Mouse (Mus musculus) heart, embryonic 12.5 days (tissue): Measurements from ENCODE around the gene Pxylp1. TPM values are rescaled to one million over a fixed set of nuclear protein-coding genes. Genes with fewer than 3 reads are reported as not detected.
A peak's percentile ranks its signal among the peaks of the same experiment; 100 is the strongest.

Experiments
- ATAC-seq: fragments of 200-750 bp; cut with Nextera tagmentation; 2 replicates; pipeline ENCODE4 v1.8.0; 2017; ENCODE audit warnings: moderate TSS enrichment, moderate library complexity; ENCODE audit not compliant: insufficient number of reproducible peaks, low FRiP score
- H3K27ac ChIP-seq: fragments of 300-500 bp; sonication (generic); 2 replicates; pipeline ENCODE4 v1.5.1; 2016; ENCODE audit warnings: mild to moderate bottlenecking, moderate library complexity; ENCODE audit not compliant: poor library complexity, severe bottlenecking
- H3K27me3 ChIP-seq: fragments of 300-500 bp; sonication (generic); replicated peaks from 2 replicates; pipeline ENCODE4 v1.6.1; 2016; ENCODE audit warnings: mild to moderate bottlenecking, moderate library complexity
- H3K36me3 ChIP-seq: fragments of 300-500 bp; sonication (generic); 2 replicates; pipeline ENCODE4 v1.6.1; 2016; ENCODE audit warnings: mild to moderate bottlenecking, moderate library complexity
- H3K4me1 ChIP-seq: fragments of 300-500 bp; sonication (generic); replicated peaks from 2 replicates; pipeline ENCODE4 v1.6.1; 2016; ENCODE audit warnings: mild to moderate bottlenecking
- H3K4me2 ChIP-seq: fragments of 300-500 bp; sonication (generic); 2 replicates; pipeline ENCODE4 v1.6.1; 2016; ENCODE audit warnings: mild to moderate bottlenecking, moderate library complexity
- H3K4me3 ChIP-seq: fragments of 300-500 bp; sonication (generic); 2 replicates; pipeline ENCODE4 v1.5.1; 2016; ENCODE audit warnings: mild to moderate bottlenecking
- H3K9ac ChIP-seq: fragments of 300-500 bp; sonication (generic); 2 replicates; pipeline ENCODE4 v1.6.1; 2016; ENCODE audit warnings: mild to moderate bottlenecking, moderate library complexity
- H3K9me3 ChIP-seq: fragments of 300-500 bp; sonication (generic); replicated peaks from 2 replicates; pipeline ENCODE4 v1.6.1; 2016; ENCODE audit warnings: mild to moderate bottlenecking, moderate library complexity
- WGBS: fragments of 180-500 bp; shearing (Covaris S2); methylation state at CpG from one replicate; pipeline ENCODE4 v1.1.7; 2016; 5-methylcytosine and 5-hydroxymethylcytosine counted together
- polyA plus RNA-seq: library from polyadenylated mRNA; unstranded; fragments of >200 nt; fragmentation: Nextera tagmentation; extraction: Ambion mirVana; gene quantifications from 2 replicates; pipeline ENCODE4 v1.2.1, GENCODE M21; 2016

The Pxylp1 gene
- polyA plus RNA-seq, 1 experiment from 2014 or later = 36.9 TPM

GRCm38 (mm10) chr9:96860380-96861091 is 31.9 kb downstream of the Pxylp1 start:
- Histone ChIP-seq H3K9ac (no peak overlapping the region), H3K27ac (peak overlapping the region; percentile 38; the same call in 1 of the 2 replicates), H3K9me3 (no peaks in the 10 kb centered on the region), H3K4me1 (peaks cover 67% of the 10 kb centered on the region), H3K27me3 (no peaks in the 10 kb centered on the region), H3K4me2 (no peak overlapping the region), H3K4me3 (no peak overlapping the region), H3K36me3 (peaks cover under 1% of the 10 kb centered on the region; the same call in 1 of the 2 replicates)
- WGBS = 83% methylated on average over 5 of the region's 5 CpGs
- ATAC-seq = no peak

DNA sequence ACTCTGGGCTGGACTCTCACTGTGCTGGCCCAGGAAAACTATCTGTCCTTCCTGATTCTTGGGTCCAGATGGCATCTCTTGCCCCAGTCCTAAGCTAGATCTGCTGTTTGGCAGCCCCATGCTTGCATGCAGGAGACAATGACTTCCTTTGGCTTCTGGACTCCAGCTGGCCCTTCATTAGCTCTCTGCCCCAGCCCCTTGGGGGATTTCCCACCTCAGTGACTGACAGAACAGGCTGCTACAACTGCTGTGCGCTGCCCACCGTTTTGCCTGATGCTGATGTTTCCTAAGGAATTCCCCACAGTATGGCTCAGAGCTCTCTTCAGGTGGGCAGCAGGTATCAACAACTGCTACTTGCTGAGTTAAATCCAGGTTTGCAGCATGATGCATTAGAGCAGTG is 33.4 kb downstream of the Pxylp1 start:
- Histone ChIP-seq H3K9me3 (no peaks in the 10 kb centered on the region), H3K9ac (no peak overlapping the region), H3K27me3 (no peaks in the 10 kb centered on the region)

DNA sequence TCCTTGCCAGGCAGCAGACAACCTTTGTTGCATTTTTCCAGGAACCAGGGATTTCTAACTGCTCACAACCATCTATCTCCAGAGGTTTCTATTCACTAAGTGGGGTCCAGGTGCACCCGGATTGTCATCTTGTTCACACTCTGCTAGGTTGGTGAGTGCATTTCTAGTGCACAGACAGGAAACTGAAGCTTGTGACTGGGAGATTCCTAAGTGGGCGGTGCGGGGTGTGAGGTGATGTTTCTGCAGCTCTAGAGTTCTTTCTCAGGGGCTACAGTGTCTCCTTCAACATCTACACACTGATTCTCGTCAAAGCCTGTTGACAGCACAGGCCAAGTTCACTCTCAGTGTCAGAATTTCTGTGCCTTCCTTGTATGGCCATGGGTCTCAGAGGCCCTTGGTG is 34.6 kb downstream of the Pxylp1 start:
- WGBS = 41% methylated on average over 4 of the region's 4 CpGs
- Histone ChIP-seq H3K4me2 (no peak overlapping the region), H3K4me1 (peaks cover 47% of the 10 kb centered on the region), H3K27ac (no peak overlapping the region), H3K9me3 (no peaks in the 10 kb centered on the region), H3K27me3 (no peaks in the 10 kb centered on the region), H3K36me3 (peaks cover 5% of the 10 kb centered on the region; the same call in 1 of the 2 replicates), H3K9ac (no peak overlapping the region), H3K4me3 (no peak overlapping the region)
- ATAC-seq = no peak

More for the DNA sequence above, 33.4 kb downstream of the Pxylp1 start:
- H3K4me3 ChIP-seq = no peak overlapping the region
- H3K4me2 ChIP-seq = no peak overlapping the region
- no peak overlapping the region for H3K27ac ChIP-seq
- ATAC-seq = no peak
- peaks cover 57% of the 10 kb centered on the region for H3K4me1 ChIP-seq
- 37% methylated on average over 2 of the region's 2 CpGs for WGBS
- H3K36me3 ChIP-seq = peaks cover 5% of the 10 kb centered on the region; the same call in 1 of the 2 replicates

DNA sequence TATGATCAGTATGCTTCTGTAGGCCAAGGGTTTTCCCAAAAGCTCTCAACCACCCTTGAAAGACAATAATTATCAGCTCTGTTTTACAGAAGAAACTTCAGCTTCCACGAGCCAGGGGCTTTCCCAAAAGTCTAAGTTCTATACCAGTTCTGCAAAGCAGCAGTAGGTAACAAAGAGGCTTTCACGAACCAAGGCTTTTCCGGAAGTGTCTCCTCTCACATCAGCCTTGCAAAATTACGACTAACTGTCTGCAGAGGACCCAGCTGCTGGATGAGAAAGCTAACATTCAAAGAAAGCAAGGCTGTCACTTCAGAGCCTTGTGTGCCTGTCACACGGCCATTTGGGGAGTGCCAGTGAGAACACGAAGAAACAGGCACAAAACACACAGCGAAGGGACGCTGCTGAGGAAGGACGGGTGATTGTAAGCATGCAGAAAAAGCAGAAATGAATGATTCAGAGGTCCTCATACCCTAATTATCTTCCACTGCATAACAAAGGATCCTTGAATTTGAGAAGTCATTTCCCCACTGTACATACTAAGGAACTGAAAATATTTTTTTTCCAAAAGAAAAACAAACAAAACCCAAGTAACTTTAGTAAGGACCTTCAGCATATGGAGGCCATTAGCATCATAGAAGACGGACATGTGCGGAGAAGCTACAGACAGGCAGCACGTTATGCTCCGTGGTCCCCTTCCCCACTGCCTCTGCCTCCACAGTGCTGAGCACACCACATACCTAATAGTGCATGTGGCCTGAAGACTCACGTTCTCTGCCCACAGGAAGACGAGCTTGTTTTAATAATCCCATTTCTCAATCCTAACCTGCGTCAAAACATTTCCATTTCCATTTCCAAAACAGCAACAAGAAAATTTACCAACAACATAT is 38.9 kb downstream of the Pxylp1 start:
- Histone ChIP-seq H3K4me2 (no peak overlapping the region), H3K4me1 (peaks cover 10% of the 10 kb centered on the region), H3K9ac (no peak overlapping the region), H3K4me3 (no peak overlapping the region), H3K9me3 (no peaks in the 10 kb centered on the region), H3K36me3 (peaks cover 5% of the 10 kb centered on the region; the same call in 1 of the 2 replicates), H3K27ac (no peak overlapping the region; the same call in 1 of the 2 replicates), H3K27me3 (no peaks in the 10 kb centered on the region)
- 80% methylated on average over 16 of the region's 16 CpGs for WGBS
- no peak for ATAC-seq

DNA sequence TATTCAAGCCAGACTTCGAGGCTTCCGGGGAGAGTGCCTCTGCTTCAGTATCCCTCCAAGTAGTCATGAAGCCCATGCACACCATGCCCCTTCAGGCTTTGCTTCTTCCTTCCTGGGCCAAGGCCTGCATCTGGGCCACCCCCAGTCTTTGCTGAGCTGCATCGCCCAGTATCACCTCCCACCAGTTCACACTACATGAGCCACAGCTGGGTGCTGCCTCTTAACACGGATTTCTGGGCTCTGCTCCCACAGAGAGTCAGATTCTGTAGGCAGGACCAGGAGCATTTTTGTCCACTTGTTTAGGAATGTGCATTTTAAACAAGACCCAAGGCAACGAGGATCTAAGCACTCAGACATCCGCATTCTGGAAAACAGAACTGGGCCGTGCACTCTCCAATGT is 40.8 kb downstream of the Pxylp1 start:
- Histone ChIP-seq H3K4me2 (no peak overlapping the region), H3K4me3 (no peak overlapping the region), H3K27me3 (no peaks in the 10 kb centered on the region), H3K9ac (no peak overlapping the region), H3K9me3 (no peaks in the 10 kb centered on the region), H3K4me1 (no peaks in the 10 kb centered on the region), H3K27ac (no peak overlapping the region), H3K36me3 (peaks cover 5% of the 10 kb centered on the region; the same call in 1 of the 2 replicates)
- no peak for ATAC-seq
- WGBS = 66% methylated on average over 7 of the region's 7 CpGs

DNA sequence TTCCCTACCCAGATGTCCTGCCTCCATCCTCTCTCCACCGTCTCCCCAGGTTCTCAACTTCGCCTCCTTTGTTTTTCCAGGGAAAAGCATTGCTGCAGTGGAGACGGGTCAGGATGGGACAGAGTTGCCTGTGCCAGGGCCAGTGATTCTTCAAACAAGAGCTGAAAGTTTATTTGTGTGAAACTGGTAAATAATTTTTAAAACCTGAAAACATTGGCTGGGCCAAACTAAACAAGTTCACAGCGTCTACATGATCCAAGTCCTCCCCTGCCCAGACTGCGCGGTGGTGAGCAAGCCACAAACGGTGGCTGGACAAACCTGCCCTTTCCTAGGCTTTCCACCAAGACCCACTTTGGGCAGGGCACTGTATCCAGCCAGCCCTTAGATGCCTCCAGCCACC is 41.4 kb downstream of the Pxylp1 start:
- H3K4me3 ChIP-seq = no peak overlapping the region
- H3K9ac ChIP-seq = no peak overlapping the region
- no peaks in the 10 kb centered on the region for H3K27me3 ChIP-seq
- no peak overlapping the region for H3K27ac ChIP-seq
- H3K36me3 ChIP-seq = peaks cover 5% of the 10 kb centered on the region; the same call in 1 of the 2 replicates
- H3K4me2 ChIP-seq = no peak overlapping the region
- H3K9me3 ChIP-seq = no peaks in the 10 kb centered on the region
- 77% methylated on average over 7 of the region's 7 CpGs for WGBS
- ATAC-seq = no peak
- H3K4me1 ChIP-seq = no peaks in the 10 kb centered on the region

GRCm38 (mm10) chr9:96849012-96849411 is 43.5 kb downstream of the Pxylp1 start:
- H3K4me1 ChIP-seq = peaks cover 9% of the 10 kb centered on the region
- ATAC-seq = no peak
- no peaks in the 10 kb centered on the region for H3K27me3 ChIP-seq
- H3K9me3 ChIP-seq = no peaks in the 10 kb centered on the region
- no peak overlapping the region for H3K4me2 ChIP-seq
- WGBS = 53% methylated on average over 5 of the region's 5 CpGs
- no peak overlapping the region for H3K9ac ChIP-seq
- H3K4me3 ChIP-seq = no peak overlapping the region
- H3K27ac ChIP-seq = no peak overlapping the region
- H3K36me3 ChIP-seq = no peaks in the 10 kb centered on the region

DNA sequence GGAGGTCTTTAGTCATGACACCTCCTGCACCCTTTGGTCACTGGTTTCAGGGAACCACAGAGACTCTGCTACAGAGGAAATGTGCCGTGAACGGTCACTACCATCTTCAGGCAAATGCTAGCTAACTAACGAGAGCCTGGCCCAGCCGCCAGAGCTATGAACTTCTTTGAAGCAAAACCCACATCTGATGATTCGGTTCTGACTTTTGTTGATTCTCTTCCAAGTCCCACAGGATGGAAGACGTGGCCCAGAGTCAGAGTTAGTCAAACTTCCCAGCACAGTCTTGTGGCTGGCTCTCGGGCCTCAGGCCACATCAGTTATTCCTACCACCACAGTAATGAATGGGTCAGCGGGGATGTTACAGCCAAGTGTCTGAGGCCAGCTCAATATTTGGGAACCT is 46.1 kb downstream of the Pxylp1 start:
- Histone ChIP-seq H3K27me3 (no peaks in the 10 kb centered on the region), H3K4me2 (no peak overlapping the region), H3K4me1 (peaks cover 9% of the 10 kb centered on the region), H3K27ac (no peak overlapping the region), H3K36me3 (no peaks in the 10 kb centered on the region; the same call in 1 of the 2 replicates), H3K4me3 (no peak overlapping the region), H3K9me3 (peaks cover 16% of the 10 kb centered on the region), H3K9ac (no peak overlapping the region)
- 88% methylated on average over 8 of the region's 8 CpGs for WGBS
- no peak for ATAC-seq

DNA sequence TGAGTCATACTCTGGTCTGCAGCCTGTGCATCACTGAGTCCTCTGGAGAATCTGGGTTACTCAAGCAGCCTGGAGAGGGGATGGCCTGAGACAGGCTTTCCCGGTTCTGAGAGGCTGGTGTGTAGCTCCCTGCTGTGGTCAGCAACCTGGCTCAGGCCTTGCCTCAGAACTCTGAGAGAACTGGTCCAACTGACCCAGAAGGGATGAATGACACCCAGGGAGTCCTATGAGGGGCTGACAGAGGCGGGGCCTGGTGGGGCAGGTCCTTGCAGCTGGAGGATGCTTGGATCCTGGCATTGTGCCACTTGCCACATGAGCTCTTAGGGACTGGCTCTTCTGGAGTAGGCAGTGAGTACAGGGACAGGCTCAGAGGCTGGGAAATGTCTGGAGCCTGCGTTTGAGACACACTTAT is 47.7 kb downstream of the Pxylp1 start:
- WGBS = 60% methylated on average over 3 of the region's 3 CpGs
- Histone ChIP-seq H3K36me3 (no peaks in the 10 kb centered on the region; the same call in 1 of the 2 replicates), H3K9me3 (peaks cover 18% of the 10 kb centered on the region), H3K4me1 (peaks cover 16% of the 10 kb centered on the region), H3K4me3 (no peak overlapping the region), H3K9ac (no peak overlapping the region), H3K27me3 (no peaks in the 10 kb centered on the region), H3K4me2 (no peak overlapping the region), H3K27ac (no peak overlapping the region)
- peak; percentile 65 for ATAC-seq

GRCm38 (mm10) chr9:96839376-96839775 is 53.1 kb downstream of the Pxylp1 start:
- H3K4me2 ChIP-seq = no peak overlapping the region
- H3K27me3 ChIP-seq = no peaks in the 10 kb centered on the region
- no peak for ATAC-seq
- H3K9me3 ChIP-seq = peaks cover 18% of the 10 kb centered on the region
- H3K9ac ChIP-seq = no peak overlapping the region
- peaks cover 11% of the 10 kb centered on the region for H3K4me1 ChIP-seq
- WGBS = 85% methylated on average over 5 of the region's 5 CpGs
- no peak overlapping the region for H3K4me3 ChIP-seq
- peaks cover 6% of the 10 kb centered on the region for H3K36me3 ChIP-seq
- H3K27ac ChIP-seq = no peak overlapping the region

DNA sequence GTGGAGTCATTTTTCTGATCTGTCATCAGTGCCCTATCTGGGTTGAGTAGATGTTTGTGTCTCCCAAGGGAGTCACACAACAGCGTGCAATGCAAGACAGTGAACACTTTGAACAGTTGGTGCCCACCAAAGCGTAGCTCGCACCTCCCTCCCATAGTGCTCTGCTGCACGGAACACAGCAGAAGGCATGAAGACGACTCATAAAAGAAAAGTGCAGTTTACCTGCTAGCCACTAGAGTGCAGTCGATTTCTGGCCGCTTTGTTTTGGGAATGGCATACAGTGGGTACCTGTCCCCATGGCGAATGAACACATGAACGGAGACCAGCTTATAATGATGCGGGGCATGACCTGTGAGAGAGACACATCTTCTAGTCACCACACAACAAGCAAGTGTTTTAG is 53.6 kb downstream of the Pxylp1 start:
- Histone ChIP-seq H3K4me3 (no peak overlapping the region), H3K4me1 (peaks cover 11% of the 10 kb centered on the region), H3K4me2 (no peak overlapping the region), H3K27me3 (no peaks in the 10 kb centered on the region), H3K36me3 (peaks cover 6% of the 10 kb centered on the region), H3K9me3 (peaks cover 18% of the 10 kb centered on the region), H3K27ac (no peak overlapping the region), H3K9ac (no peak overlapping the region)
- 34% methylated on average over 10 of the region's 10 CpGs for WGBS
- ATAC-seq = peak; percentile 40; the same call in 1 of the 2 replicates
